Mouse (Mus musculus) brown adipose tissue, adult 24 weeks (tissue): Measurements from ENCODE around the gene Mtnr1a. TPM values are rescaled to one million over a fixed set of nuclear protein-coding genes. Genes with fewer than 3 reads are reported as not detected.
"Not testable (repeated sequence)": the region's sequence is repeated elsewhere in the genome, so short reads cannot be mapped to it uniquely, and the experiment has no call there.

Experiments used
- H3K27ac ChIP-seq: fragments of 200-500 bp; replicated peaks from 2 replicates; pipeline ENCODE4 v1.5.1; 2012; ENCODE audit warnings: low read depth, mild to moderate bottlenecking, low read length
- H3K4me1 ChIP-seq: fragments of 200-500 bp; 2 replicates; pipeline ENCODE4 v1.6.1; 2012; ENCODE audit warnings: low read length, mixed read lengths; ENCODE audit not compliant: control insufficient read depth, insufficient read depth, insufficient read length
- H3K4me3 ChIP-seq: fragments of 200-500 bp; 2 replicates; pipeline ENCODE4 v1.5.1; 2012; ENCODE audit warnings: low read depth, mild to moderate bottlenecking, low read length, moderate library complexity; ENCODE audit not compliant: insufficient read depth
- polyA plus RNA-seq: library from polyadenylated mRNA; stranded (reverse); fragments of >200 nt; gene quantifications from 2 replicates; pipeline ENCODE4 v1.2.4, GENCODE M21; 2012; ENCODE audit not compliant: missing spikeins, insufficient read depth, insufficient read length

Gene Mtnr1a
- polyA plus RNA-seq, 1 experiment = not detected

- no peaks in the 10 kb centered on the region for H3K4me1 ChIP-seq
- H3K27ac ChIP-seq = no peak overlapping the region
Observed at GRCm38 (mm10) chr8:45062982-45063924, 5.7 kb upstream of the Mtnr1a start.

GRCm38 (mm10) chr8:45064197-45064869 is 4.6 kb upstream of the Mtnr1a start:
- Histone ChIP-seq H3K4me1 (no peaks in the 10 kb centered on the region), H3K4me3 (no peak overlapping the region), H3K27ac (no peak overlapping the region)

More at GRCm38 (mm10) chr8:45062982-45063924, 5.7 kb upstream of the Mtnr1a start:
- H3K4me3 ChIP-seq = no peak overlapping the region

GRCm38 (mm10) chr8:45065391-45065790 is 3.5 kb upstream of the Mtnr1a start:
- not testable (repeated sequence) for H3K4me3 ChIP-seq, H3K27ac ChIP-seq, H3K4me1 ChIP-seq

- H3K4me3 ChIP-seq = no peak overlapping the region
- H3K4me1 ChIP-seq = no peaks in the 10 kb centered on the region
- H3K27ac ChIP-seq = no peak overlapping the region
Observed at GRCm38 (mm10) chr8:45070949-45071348, 2.0 kb downstream of the Mtnr1a start.

GRCm38 (mm10) chr8:45080850-45081249 is 11.9 kb downstream of the Mtnr1a start:
- no peaks in the 10 kb centered on the region for H3K4me1 ChIP-seq
- no peak overlapping the region for H3K4me3 ChIP-seq
- no peak overlapping the region for H3K27ac ChIP-seq

- Histone ChIP-seq H3K4me3 (no peak overlapping the region), H3K27ac (no peak overlapping the region), H3K4me1 (no peaks in the 10 kb centered on the region)
Observed at GRCm38 (mm10) chr8:45093599-45093998, 24.7 kb downstream of the Mtnr1a start.

GRCm38 (mm10) chr8:45109371-45110063 is 40.6 kb downstream of the Mtnr1a start:
- Histone ChIP-seq H3K4me3 (no peak overlapping the region), H3K27ac (no peak overlapping the region), H3K4me1 (no peaks in the 10 kb centered on the region)

- H3K4me3 ChIP-seq = no peak overlapping the region
- H3K4me1 ChIP-seq = no peaks in the 10 kb centered on the region
Observed at GRCm38 (mm10) chr8:45110064-45110812, 41.3 kb downstream of the Mtnr1a start.

GRCm38 (mm10) chr8:45110813-45111104 is 41.8 kb downstream of the Mtnr1a start:
- no peak overlapping the region for H3K4me3 ChIP-seq
- H3K27ac ChIP-seq = no peak overlapping the region
- H3K4me1 ChIP-seq = no peaks in the 10 kb centered on the region

More at GRCm38 (mm10) chr8:45110064-45110812, 41.3 kb downstream of the Mtnr1a start:
- H3K27ac ChIP-seq = no peak overlapping the region

GRCm38 (mm10) chr8:45111820-45112219 is 42.9 kb downstream of the Mtnr1a start:
- Histone ChIP-seq H3K4me3 (no peak overlapping the region), H3K27ac (no peak overlapping the region), H3K4me1 (no peaks in the 10 kb centered on the region)

- Histone ChIP-seq H3K4me3 (no peak overlapping the region), H3K4me1 (no peaks in the 10 kb centered on the region), H3K27ac (no peak overlapping the region)
Observed at GRCm38 (mm10) chr8:45117588-45117987, 48.7 kb downstream of the Mtnr1a start.

GRCm38 (mm10) chr8:45125680-45126079 is 56.7 kb downstream of the Mtnr1a start:
- no peak overlapping the region for H3K4me3 ChIP-seq
- H3K27ac ChIP-seq = no peak overlapping the region
- H3K4me1 ChIP-seq = no peaks in the 10 kb centered on the region
